Mouse (Mus musculus) bone marrow, adult 2 months (tissue): ENCODE results near the gene Fam129b. TPM values are rescaled to one million over a fixed set of nuclear protein-coding genes. Genes with fewer than 3 reads are reported as not detected.

Experiments
- H3K27ac ChIP-seq: fragments of 200-500 bp; 2 replicates; pipeline ENCODE4 v1.5.1; 2012; ENCODE audit warnings: low read depth, mild to moderate bottlenecking, control low read depth, inconsistent platforms, low read length; ENCODE audit not compliant: control insufficient read depth, poor library complexity, insufficient read depth
- H3K4me1 ChIP-seq: fragments of 200-500 bp; 2 replicates; pipeline ENCODE4 v1.6.1; 2011; ENCODE audit warnings: low read length; ENCODE audit not compliant: control insufficient read depth, insufficient read depth
- H3K4me3 ChIP-seq: fragments of 200-500 bp; replicated peaks from 2 replicates; pipeline ENCODE3; 2011; ENCODE audit warnings: mild to moderate bottlenecking, low read depth, low read length, control low read depth; ENCODE audit not compliant: control insufficient read depth
- CTCF ChIP-seq: fragments of 200-500 bp; IDR thresholded peaks from 2 replicates; pipeline ENCODE4 v1.5.1; 2011; ENCODE audit warnings: low read length, control low read depth; ENCODE audit not compliant: control insufficient read depth, insufficient read depth
- POLR2A ChIP-seq: fragments of 200-500 bp; IDR thresholded peaks from 2 replicates; pipeline ENCODE4 v1.6.1; 2011; ENCODE audit warnings: low read depth, mild to moderate bottlenecking, control low read depth, low read length, borderline replicate concordance; ENCODE audit not compliant: control insufficient read depth
- WGBS: fragments of 180-500 bp; shearing (Covaris S2); methylation state at CpG from one replicate; pipeline ENCODE4 v1.1.7; 2018; 5-methylcytosine and 5-hydroxymethylcytosine counted together
- polyA plus RNA-seq: library from polyadenylated mRNA; stranded (reverse); fragments of >200 nt; gene quantifications from 2 replicates; pipeline ENCODE4 v1.2.4, GENCODE M21; 2011; ENCODE audit warnings: low replicate concordance; ENCODE audit not compliant: missing spikeins, insufficient read depth, insufficient read length

Fam129b gene
- polyA plus RNA-seq, 1 experiment = 9.9 TPM

DNA sequence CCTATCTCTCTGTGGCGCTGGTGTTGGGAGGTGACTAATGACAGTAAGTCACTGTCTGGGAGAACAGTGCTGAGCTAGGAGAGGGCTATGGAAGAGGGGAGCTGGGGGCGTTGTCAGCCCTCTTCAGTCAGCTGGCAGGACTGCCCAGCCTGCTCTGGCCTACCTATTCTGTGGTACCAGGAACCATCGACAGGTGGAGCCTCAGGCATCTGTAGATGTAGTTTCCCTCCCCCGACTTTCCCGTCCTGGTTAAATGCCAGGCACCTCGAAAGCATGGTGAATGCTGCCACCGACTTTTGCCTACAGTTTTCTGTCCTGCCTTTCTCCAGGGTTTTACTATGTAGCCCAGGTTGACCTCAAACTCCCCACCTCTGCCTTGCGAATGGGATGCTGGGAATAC lies 81.4 kb downstream of the Fam129b start:
- no peak overlapping the region for H3K27ac ChIP-seq
- 0 out of 2 replicates have a peak, but pooled peaks have one; percentile 26 for TF ChIP-seq CTCF
- no peak for TF ChIP-seq POLR2A
- H3K4me3 ChIP-seq = no peak overlapping the region
- H3K4me1 ChIP-seq = peaks cover 1% of the 10 kb centered on the region; the same call in 1 of the 2 replicates
- 64% methylated on average over 8 of the region's 8 CpGs for WGBS

DNA sequence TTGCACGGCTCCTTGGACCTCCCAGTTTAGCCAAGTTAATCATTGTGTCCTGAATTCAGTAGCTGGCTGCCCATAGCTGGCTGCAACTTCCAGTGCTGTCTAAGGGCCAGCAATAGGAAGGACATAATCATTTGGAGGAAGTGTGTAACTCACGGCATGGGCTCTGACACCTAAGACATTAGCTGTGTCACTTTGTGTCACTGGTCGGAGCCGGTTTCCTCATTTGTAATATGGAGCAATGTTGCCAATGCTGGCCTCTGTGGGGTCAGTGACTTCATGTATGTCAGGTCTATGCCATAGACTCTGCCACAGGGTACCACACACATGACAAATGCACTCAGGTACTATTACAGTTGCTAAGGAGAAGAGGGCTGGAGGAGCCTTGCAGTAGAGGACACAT lies 84.4 kb downstream of the Fam129b start:
- TF ChIP-seq CTCF (no peak), POLR2A (no peak)
- peak overlapping the region; percentile 38 for H3K27ac ChIP-seq
- H3K4me3 ChIP-seq = no peak overlapping the region
- H3K4me1 ChIP-seq = peaks cover 3% of the 10 kb centered on the region; the same call in 1 of the 2 replicates
- 59% methylated on average over 4 of the region's 4 CpGs for WGBS

GRCm38 (mm10) chr2:32961192-32961995 lies 85.5 kb downstream of the Fam129b start, which contains the start of the genes Rpl12 and Lrsam1:
Rpl12 (plus strand) TSS chr2:32961559.
Lrsam1 (minus strand) TSS chr2:32961614.
- H3K4me1 ChIP-seq = peaks cover 3% of the 10 kb centered on the region; the same call in 1 of the 2 replicates
- 3% methylated on average over 55 of the region's 55 CpGs for WGBS
- H3K4me3 ChIP-seq = peak within 1 kb of the TSS; percentile 92
- TF ChIP-seq CTCF = no peak
- peak; percentile 86; the same call in 1 of the 2 replicates for TF ChIP-seq POLR2A
- H3K27ac ChIP-seq = peak within 1 kb of the TSS; percentile 61

DNA sequence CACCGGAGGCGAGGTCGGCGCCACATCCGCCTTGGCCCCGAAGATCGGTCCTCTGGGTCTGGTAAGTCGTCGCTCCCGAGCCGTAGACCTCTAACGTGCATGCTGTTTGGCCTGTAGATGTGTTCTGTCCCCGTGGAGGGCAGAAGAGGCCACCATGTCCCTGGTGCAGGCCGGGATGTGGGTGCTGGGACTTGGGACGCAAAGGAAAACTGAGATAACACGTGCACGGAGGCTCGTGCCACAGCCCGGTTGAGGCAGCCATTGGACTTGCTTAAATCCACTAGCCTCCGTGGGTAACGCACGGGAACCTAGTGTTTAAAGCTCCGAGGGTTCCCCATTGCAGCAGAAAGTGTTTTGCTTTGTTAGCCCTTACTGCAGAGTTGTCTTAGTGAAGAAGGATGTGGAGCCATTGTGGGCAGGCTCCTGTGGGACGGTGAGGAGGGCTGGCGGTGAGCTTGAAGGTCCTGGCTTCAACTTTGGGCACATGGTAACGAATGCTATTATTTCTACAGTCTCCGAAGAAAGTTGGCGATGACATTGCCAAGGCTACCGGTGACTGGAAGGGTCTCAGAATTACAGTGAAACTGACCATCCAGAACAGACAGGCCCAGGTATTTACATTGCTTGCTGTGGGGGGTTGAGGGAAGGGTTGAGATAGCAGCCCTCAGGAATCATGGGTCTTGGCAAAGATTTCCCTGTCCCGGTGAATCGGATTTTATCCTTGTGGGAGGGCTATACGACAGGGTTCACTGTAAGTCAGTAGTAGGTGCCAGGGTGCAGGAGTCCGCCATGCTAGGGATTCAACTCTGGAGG lies 86.4 kb downstream of the Fam129b start:
- H3K4me3 ChIP-seq = peak overlapping the region; percentile 92
- 1% methylated on average over 33 of the region's 33 CpGs for WGBS
- TF ChIP-seq CTCF = no peak
- TF ChIP-seq POLR2A = no peak
- peak overlapping the region; percentile 61 for H3K27ac ChIP-seq
- peaks cover 3% of the 10 kb centered on the region; the same call in 1 of the 2 replicates for H3K4me1 ChIP-seq

DNA sequence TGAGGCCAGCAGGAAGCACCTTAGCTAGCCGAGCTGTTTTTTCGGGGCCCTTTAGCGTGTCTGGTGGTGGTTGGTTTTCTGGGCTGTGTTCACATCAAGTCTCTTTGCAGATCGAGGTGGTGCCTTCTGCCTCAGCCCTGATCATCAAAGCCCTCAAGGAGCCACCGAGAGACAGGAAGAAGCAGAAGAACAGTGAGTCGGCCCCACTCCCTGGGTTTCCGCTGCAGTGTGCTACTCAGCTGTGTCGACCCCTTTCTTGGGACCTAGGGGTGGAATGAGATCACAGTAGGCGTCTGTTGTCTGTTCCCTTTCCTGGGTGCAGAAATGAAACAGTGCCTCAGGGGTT lies 86.9 kb downstream of the Fam129b start:
- whole genome bisulfite sequencing = 5% methylated on average over 9 of the region's 9 CpGs
- Histone ChIP-seq H3K4me1 (peaks cover 5% of the 10 kb centered on the region; the same call in 1 of the 2 replicates), H3K4me3 (peak overlapping the region; percentile 54), H3K27ac (peak overlapping the region; percentile 17; the same call in 1 of the 2 replicates)
- TF ChIP-seq CTCF = no peak
- no peak for TF ChIP-seq POLR2A

GRCm38 (mm10) chr2:32963544-32963943 lies 87.6 kb downstream of the Fam129b start:
- Histone ChIP-seq H3K4me3 (no peak overlapping the region), H3K4me1 (peaks cover 5% of the 10 kb centered on the region; the same call in 1 of the 2 replicates), H3K27ac (no peak overlapping the region)
- TF ChIP-seq CTCF (no peak), POLR2A (no peak)
- WGBS = 63% methylated on average over 4 of the region's 4 CpGs

- peaks cover 5% of the 10 kb centered on the region; the same call in 1 of the 2 replicates for H3K4me1 ChIP-seq
- H3K4me3 ChIP-seq = no peak overlapping the region
- WGBS = 62% methylated on average over 1 of the region's 1 CpGs
- no peak overlapping the region for H3K27ac ChIP-seq
- TF ChIP-seq POLR2A = no peak
- TF ChIP-seq CTCF = no peak
These were observed 88.1 kb downstream of the Fam129b start for GRCm38 (mm10) chr2:32963981-32964380.
